17 mouse cellular contexts compared by ENCODE assay signal in the genomic region with DNA sequence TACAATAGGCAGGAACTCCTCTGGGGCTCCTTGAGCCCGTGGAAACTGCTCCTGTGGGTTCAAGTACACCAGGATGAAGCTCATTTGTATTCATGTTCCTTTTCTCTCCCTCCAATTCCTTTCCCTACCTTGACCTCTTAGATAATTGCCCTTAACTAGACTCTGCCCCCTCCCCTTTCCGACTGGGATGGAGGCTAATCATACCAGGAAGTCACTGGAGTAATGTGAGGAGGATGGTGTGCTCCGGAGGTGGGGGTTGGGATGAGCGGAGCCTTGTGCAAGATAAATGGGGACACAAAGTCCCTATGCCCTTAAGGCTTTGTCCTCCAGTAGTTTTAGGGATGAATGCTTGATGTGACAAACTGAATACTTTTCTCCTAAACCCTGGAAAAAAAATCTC.
DNase-seq lines count a peak whose midpoint lies in the region; ATAC-seq and TF ChIP-seq lines count a peak whose summit lies in the region.
"Had no signal": no experiment of that assay in that cellular context is flagged by ENCODE, and none has a peak within 500 bp of the region (broad histone marks: within the 10 kb centered on the region; RNA-seq: fewer than 3 reads in every experiment).

No protein-coding gene starts in this region.

- H3K4me3 ChIP-seq in kidney, adult 2 months (ENCODE audit: insufficient read depth, low read depth, low read length): no peak overlapping the region
- H3K4me3 ChIP-seq in hindbrain, embryonic 16.5 days (ENCODE audit: low read length): no peak overlapping the region
- H3K4me3 ChIP-seq in small intestine, adult 2 months (ENCODE audit: low read depth, low read length): no peak overlapping the region
- H3K4me3 ChIP-seq: erythroblast, embryonic 14.5 days; gastrocnemius, adult 2 months; myocyte had no signal

- H3K9ac ChIP-seq in hindbrain, embryonic 16.5 days (ENCODE audit: low read depth, low read length): no peak overlapping the region

- H3K27me3 ChIP-seq in kidney, adult 2 months (replicated peaks; ENCODE audit: control insufficient read depth, insufficient read depth, low read length): no peaks in the 10 kb centered on the region
- H3K27me3 ChIP-seq in hindbrain, embryonic 16.5 days (replicated peaks; ENCODE audit: control insufficient read depth, insufficient read depth, low read length): no peaks in the 10 kb centered on the region
- H3K27me3 ChIP-seq in small intestine, adult 2 months (ENCODE audit: control insufficient read depth, insufficient read depth, low read length): no peaks in the 10 kb centered on the region

- no peaks in the 10 kb centered on the region for H3K9me3 ChIP-seq in hindbrain, embryonic 16.5 days (ENCODE audit: control insufficient read depth, low read length)

- TF ChIP-seq CTCF in kidney, adult 2 months (conservative IDR thresholded peaks at IDR 0.05; ENCODE audit: insufficient read depth, insufficient read length, low read depth, low read length): no peak
- no peak for TF ChIP-seq CTCF in small intestine, adult 2 months (IDR thresholded peaks at IDR 0.05; ENCODE audit: extremely low read depth, insufficient read length, insufficient replicate concordance, low read depth, low read length)

- DNase-seq in kidney, postnatal 10 days: peak; percentile 23
- DNase-seq in kidney, adult 2 months: no peak
- peak; percentile 15 for DNase-seq in retina, embryonic 14.5 days (ENCODE audit: low spot score)
- no peak for DNase-seq in retina, postnatal 1 day
- DNase-seq in cerebellum, adult 11 months: no peak
- DNase-seq: adrenal gland, adult 2 months; cerebellum, adult 18-20 months; gastrocnemius, adult 2 months; heart, adult 18-20 months; layer of hippocampus, adult 9-11 months; liver had no signal

- H3K4me1 ChIP-seq in kidney, adult 2 months (ENCODE audit: control insufficient read depth, insufficient read depth, low read length): no peaks in the 10 kb centered on the region
- peaks cover 23% of the 10 kb centered on the region for H3K4me1 ChIP-seq in hindbrain, embryonic 16.5 days (ENCODE audit: control insufficient read depth, insufficient read depth, low read depth, low read length)
- H3K4me1 ChIP-seq in small intestine, adult 2 months (ENCODE audit: control insufficient read depth, insufficient read depth, insufficient read length, low read length): peaks cover 9% of the 10 kb centered on the region; the same call in 1 of the 2 replicates

- no peak for TF ChIP-seq POLR2A in kidney, adult 2 months (IDR thresholded peaks at IDR 0.05; ENCODE audit: low read depth, low read length)
- TF ChIP-seq POLR2A in small intestine, adult 2 months (IDR thresholded peaks at IDR 0.05; ENCODE audit: low read depth, low read length): no peak

- WGBS in kidney, adult 2 months: 17% methylated on average over 4 of the region's 4 CpGs
- 35% methylated on average over 4 of the region's 4 CpGs for WGBS in hindbrain, embryonic 16.5 days
- 18% methylated on average over 4 of the region's 4 CpGs for WGBS in small intestine, adult 2 months

- H3K36me3 ChIP-seq in kidney, adult 2 months (ENCODE audit: control insufficient read depth, insufficient read depth, low read length): no peaks in the 10 kb centered on the region
- no peaks in the 10 kb centered on the region for H3K36me3 ChIP-seq in hindbrain, embryonic 16.5 days (ENCODE audit: control insufficient read depth, insufficient read depth, low read length)
- no peaks in the 10 kb centered on the region for H3K36me3 ChIP-seq in small intestine, adult 2 months (ENCODE audit: control insufficient read depth, insufficient read depth, low read length)
- H3K36me3 ChIP-seq: G1E had no signal

- H3K27ac ChIP-seq in kidney, adult 2 months (ENCODE audit: insufficient read depth, low read depth, low read length): no peak overlapping the region
- H3K27ac ChIP-seq in hindbrain, embryonic 16.5 days (ENCODE audit: low read depth, low read length): peak overlapping the region; percentile 8; the same call in 1 of the 2 replicates
- H3K27ac ChIP-seq in small intestine, adult 2 months (ENCODE audit: insufficient read depth, low read depth, low read length): peak overlapping the region; percentile 5; the same call in 1 of the 2 replicates
- H3K27ac ChIP-seq: gastrocnemius, adult 2 months had no signal

- H3K4me2 ChIP-seq in hindbrain, embryonic 16.5 days (ENCODE audit: low read length): no peak overlapping the region

- no peak for ATAC-seq in hindbrain, embryonic 16.5 days
- ATAC-seq: forebrain, embryonic 16.5 days had no signal

Comparison
In these comparisons a context has a peak if more than half of its experiments do, and no peak if none do; other contexts are left out.
1. DNase-seq: peak in kidney, postnatal 10 days (single experiment) and retina, embryonic 14.5 days (single experiment); none in kidney, adult 2 months (single experiment), retina, postnatal 1 day (single experiment) and cerebellum, adult 11 months (single experiment).